Mouse (Mus musculus) liver, adult (tissue): ENCODE measurements at regions not wholly inside any gene's neighbourhood (a gene's known extent, or its start where the extent isn't known, plus 50 kb on each side); places are given as distances from the start of the nearest gene placed in this dataset.

Source experiments
- GATA4 ChIP-seq: IDR thresholded peaks from 2 replicates; pipeline ENCODE4 v1.6.1; 2014; ENCODE audit warnings: mild to moderate bottlenecking, low read length; ENCODE audit not compliant: insufficient replicate concordance

DNA sequence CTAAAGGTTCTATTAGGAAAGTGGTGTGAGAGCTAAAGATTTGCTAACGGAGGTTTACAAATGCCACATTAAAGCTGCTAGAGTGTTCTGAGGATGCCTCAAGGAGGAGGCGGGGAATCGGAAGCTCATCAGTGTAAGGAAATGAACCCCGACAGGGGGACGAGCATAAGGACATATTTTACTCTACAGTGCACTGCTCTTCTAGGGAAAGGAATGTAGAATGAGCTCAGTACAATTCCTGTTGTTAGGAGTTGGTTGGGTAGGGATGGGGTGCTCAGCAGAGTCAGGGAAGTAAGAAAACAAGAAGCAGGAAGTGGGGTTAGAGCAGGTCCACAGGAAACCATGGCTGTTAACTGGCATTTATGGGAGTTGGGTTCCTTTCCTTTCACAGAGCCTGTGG, 54.6 kb downstream of the Mex3b start:
- no peak for TF ChIP-seq GATA4

- no peak for TF ChIP-seq GATA4
Measured at GRCm38 (mm10) chr7:82923220-82924071, 56.3 kb downstream of the Mex3b start.

GRCm38 (mm10) chr7:82924092-82924491, 57.0 kb downstream of the Mex3b start:
- no peak for TF ChIP-seq GATA4

DNA sequence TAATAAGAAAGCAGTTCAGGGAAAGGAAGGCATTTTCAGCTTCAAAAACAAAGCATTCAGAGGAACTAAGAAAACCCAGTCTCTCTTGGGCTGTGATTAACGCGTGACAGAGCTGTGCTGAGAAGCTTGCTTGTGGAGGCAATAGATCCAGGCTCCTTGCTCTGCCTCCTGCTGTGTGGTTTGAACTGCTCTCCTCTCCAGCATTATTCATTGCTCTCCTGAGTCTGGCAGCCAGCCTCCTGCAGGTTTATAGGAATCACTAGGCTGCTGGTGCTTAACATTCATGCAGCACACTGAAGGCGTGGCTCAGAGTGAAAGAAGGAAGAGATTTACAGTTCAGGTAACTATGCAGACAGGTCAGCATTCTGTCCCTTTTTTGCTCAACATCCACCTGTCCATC, 71.2 kb downstream of the Mex3b start:
- TF ChIP-seq GATA4, result no peak

DNA sequence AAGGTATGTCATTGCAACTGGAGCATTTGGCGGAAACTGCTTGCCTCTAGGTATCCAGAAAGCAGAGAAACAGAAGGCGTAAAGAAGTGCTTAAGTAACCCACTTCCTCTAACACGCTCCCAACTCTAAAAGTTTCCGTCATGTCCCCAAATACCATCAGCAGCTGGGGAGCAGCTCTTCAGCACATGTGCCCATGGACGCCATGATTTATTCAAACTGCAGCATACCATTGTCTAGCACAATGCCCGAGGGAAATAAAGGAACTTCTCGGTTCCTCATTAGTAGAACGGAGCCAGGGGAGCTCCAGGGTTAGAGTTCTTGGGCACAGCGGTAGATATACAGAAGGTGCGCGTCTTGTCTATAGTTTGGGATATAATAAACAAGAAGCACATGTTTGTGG, 72.4 kb downstream of the Mex3b start:
- no peak for TF ChIP-seq GATA4

DNA sequence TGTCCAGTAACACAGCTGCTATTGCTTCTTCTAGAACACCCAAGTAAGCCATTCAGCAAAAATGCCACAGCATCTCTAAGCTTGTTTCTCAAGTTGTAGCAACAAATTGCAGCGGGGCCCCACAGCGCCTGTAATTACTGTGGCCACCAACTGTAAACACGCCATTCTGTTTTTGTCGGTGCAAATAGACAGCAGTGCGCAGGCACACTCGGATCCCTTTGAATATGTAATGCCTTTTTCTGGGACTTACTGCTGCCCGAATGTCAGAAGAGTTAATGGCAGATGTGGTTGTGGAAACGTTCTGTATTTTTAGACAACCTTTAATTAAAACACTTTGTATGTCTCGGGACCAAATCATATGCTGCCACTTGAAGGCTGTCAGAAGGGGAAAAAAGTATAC, 76.2 kb downstream of the Mex3b start:
- no peak for TF ChIP-seq GATA4

DNA sequence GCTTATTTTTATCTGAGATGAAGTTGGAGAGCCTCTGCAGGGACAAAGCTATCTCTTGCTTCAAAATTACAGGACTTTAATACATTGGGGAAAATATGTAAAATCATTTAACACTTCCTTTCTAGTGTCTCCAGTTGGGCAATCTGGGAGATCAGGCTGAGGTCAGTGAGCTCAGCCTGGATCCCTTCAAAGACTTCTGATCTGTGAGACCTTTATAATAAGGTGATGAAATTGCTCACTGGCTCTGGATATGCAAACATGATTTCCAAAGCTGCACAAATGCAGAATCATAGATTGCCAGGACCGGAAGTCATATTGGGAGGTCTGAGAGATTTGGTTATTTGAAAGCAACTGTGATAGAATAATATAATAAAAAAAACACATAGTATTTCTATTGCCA, 76.7 kb downstream of the Mex3b start:
- no peak for TF ChIP-seq GATA4

GRCm38 (mm10) chr7:82949372-82949771, 82.2 kb downstream of the Mex3b start:
- no peak for TF ChIP-seq GATA4

GRCm38 (mm10) chr7:82957208-82957977, 90.3 kb downstream of the Mex3b start:
- no peak for TF ChIP-seq GATA4

DNA sequence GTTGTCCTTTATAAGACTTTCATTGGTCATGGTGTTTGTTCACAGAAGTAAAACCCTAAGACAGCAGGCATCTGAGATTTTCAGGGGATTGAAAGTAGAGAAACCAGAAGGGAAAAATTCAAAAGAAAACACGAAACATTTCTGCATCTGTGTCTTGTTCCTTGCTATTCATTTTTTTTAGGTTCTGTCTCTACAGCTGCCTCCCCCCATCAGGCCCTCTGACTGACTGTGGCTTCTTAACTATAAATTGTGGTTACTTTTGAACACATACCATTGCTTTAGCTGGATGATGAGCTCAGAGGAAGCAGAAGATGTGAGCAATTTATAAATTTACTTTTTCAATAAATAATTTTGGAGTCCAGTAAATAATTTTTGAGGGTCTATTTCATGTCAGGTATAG, 103.5 kb downstream of the Mex3b start:
- TF ChIP-seq GATA4, result no peak

DNA sequence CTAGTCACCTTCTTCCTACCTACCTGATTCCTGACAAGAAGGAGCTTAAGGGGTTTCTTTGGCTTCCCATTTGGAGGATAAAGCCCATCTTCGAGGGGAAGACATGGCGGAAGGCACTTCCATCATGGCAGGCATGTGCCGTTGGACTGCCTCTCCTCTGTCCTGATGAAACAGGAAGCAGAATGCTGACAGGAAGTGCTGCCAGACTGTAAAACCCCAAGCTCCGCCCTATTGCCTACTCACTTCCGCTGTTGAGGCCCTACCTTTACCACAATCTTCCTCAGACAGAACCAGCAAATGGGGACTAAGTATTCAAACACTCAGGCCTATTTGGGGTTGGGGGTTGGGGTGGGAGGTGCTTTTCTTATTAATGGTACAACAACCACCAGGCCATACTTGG, 104.1 kb downstream of the Mex3b start:
- no peak for TF ChIP-seq GATA4

- TF ChIP-seq GATA4, result no peak
Measured at GRCm38 (mm10) chr7:82972214-82973006, 105.3 kb downstream of the Mex3b start.

DNA sequence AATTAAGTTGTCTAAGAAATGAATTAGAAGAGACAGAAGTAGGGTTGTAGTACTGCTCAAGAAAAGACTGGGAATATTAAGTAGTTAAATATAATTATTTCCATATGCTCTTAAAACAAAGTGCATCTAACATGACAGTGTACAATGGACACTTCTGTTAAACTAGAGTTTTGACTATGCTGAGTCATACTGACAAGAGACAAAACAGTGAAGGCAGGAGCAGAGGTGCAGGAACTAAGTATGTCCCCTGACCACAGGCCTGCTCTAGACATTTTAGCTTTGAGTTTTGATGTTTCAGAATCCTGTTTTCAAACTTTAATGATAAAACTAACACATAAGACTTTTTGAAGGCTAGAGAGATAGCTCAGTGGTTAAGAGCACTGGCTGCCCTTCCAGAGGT, 123.6 kb downstream of the Mex3b start:
- TF ChIP-seq GATA4, result no peak

DNA sequence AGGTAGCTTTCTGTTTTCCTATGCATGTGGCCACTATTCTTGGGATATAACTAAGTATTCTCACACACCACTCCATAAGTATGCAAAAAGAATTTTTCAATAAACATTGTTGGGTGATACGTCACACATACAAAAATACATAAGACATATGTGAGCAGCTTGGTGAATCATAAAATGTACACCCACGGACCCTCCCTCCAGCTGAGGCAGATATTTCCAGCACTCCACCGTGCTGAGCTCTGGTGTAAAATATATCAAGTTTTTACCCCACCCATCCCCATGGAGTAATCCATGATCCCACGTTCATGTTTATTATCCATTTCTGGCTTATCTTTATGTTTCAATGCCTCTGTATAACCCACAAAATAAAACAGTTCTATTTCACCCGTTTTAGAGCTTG, 126.0 kb downstream of the Mex3b start:
- no peak for TF ChIP-seq GATA4

GRCm38 (mm10) chr7:82998848-82999247, 131.7 kb downstream of the Mex3b start:
- TF ChIP-seq GATA4, result no peak

GRCm38 (mm10) chr7:83007540-83007939, 140.4 kb downstream of the Mex3b start:
- TF ChIP-seq GATA4, result no peak

GRCm38 (mm10) chr7:83012145-83012544, 145.0 kb downstream of the Mex3b start:
- TF ChIP-seq GATA4, result no peak
